Mouse (Mus musculus) midbrain, embryonic 15.5 days (tissue): ENCODE data around the gene Il27ra. TPM values are rescaled to one million over a fixed set of nuclear protein-coding genes. Genes with fewer than 3 reads are reported as not detected.
A peak's percentile ranks its signal among the peaks of the same experiment; 100 is the strongest.

Experiments
- ATAC-seq: fragments of 200-750 bp; cut with Nextera tagmentation; replicated peaks from 2 replicates; pipeline ENCODE4 v1.8.0; 2017; ENCODE audit warnings: moderate TSS enrichment
- H3K27ac ChIP-seq: fragments of 300-500 bp; sonication (generic); 2 replicates; pipeline ENCODE4 v1.5.1; 2015; ENCODE audit warnings: mild to moderate bottlenecking, inconsistent platforms
- H3K27me3 ChIP-seq: fragments of 300-500 bp; sonication (generic); replicated peaks from 2 replicates; pipeline ENCODE4 v1.6.1; 2015; ENCODE audit warnings: inconsistent platforms
- H3K36me3 ChIP-seq: fragments of 300-500 bp; sonication (generic); replicated peaks from 2 replicates; pipeline ENCODE4 v1.6.1; 2015; ENCODE audit warnings: inconsistent platforms
- H3K4me1 ChIP-seq: fragments of 300-500 bp; sonication (generic); 2 replicates; pipeline ENCODE4 v1.6.1; 2015; ENCODE audit warnings: inconsistent platforms
- H3K4me2 ChIP-seq: fragments of 300-500 bp; sonication (generic); 2 replicates; pipeline ENCODE4 v1.6.1; 2015; ENCODE audit warnings: inconsistent platforms, mild to moderate bottlenecking, moderate library complexity
- H3K4me3 ChIP-seq: fragments of 300-500 bp; sonication (generic); 2 replicates; pipeline ENCODE4 v1.5.1; 2015; ENCODE audit warnings: mild to moderate bottlenecking, inconsistent platforms
- H3K9ac ChIP-seq: fragments of 300-500 bp; sonication (generic); 2 replicates; pipeline ENCODE4 v1.6.1; 2015; ENCODE audit warnings: mild to moderate bottlenecking, inconsistent platforms
- H3K9me3 ChIP-seq: fragments of 300-500 bp; sonication (generic); 2 replicates; pipeline ENCODE4 v1.6.1; 2016; ENCODE audit warnings: inconsistent platforms
- WGBS: fragments of 180-500 bp; shearing (Covaris S2); methylation state at CpG from one replicate; pipeline ENCODE4 v1.1.7; 2015; ENCODE audit warnings: mixed read lengths; 5-methylcytosine and 5-hydroxymethylcytosine counted together
- microRNA counts: library from miRNA; unstranded; fragments of <30 nt; microRNA quantifications from one replicate; lab custom pipeline; 2016
- microRNA-seq: library from miRNA; unstranded; fragments of <30 nt; microRNA quantifications from one replicate; pipeline ENCODE4, GENCODE M21; 2016
- polyA plus RNA-seq: library from polyadenylated mRNA; unstranded; fragments of >200 nt; fragmentation: Nextera tagmentation; extraction: Ambion mirVana; gene quantifications from 2 replicates; pipeline ENCODE4 v1.2.1, GENCODE M21; 2015

Gene Il27ra
- polyA plus RNA-seq, 1 experiment from 2014 or later, result 0.58 TPM

- H3K27ac ChIP-seq, result no peak overlapping the region
- H3K9me3 ChIP-seq, result no peaks in the 10 kb centered on the region
- no peak overlapping the region for H3K9ac ChIP-seq
- peaks cover 45% of the 10 kb centered on the region for H3K36me3 ChIP-seq
- H3K4me1 ChIP-seq, result peaks cover 22% of the 10 kb centered on the region
- no peak overlapping the region for H3K4me3 ChIP-seq
- ATAC-seq, result no peak
- H3K27me3 ChIP-seq, result no peaks in the 10 kb centered on the region
- 96% methylated on average over 7 of the region's 7 CpGs for WGBS
- no peak overlapping the region for H3K4me2 ChIP-seq
Measured at GRCm38 (mm10) chr8:83981533-83981932, 60.9 kb downstream of the Il27ra start.

GRCm38 (mm10) chr8:83980845-83981244 lies 61.5 kb downstream of the Il27ra start:
- no peak for ATAC-seq
- H3K4me1 ChIP-seq, result peaks cover 24% of the 10 kb centered on the region
- H3K9me3 ChIP-seq, result no peaks in the 10 kb centered on the region
- peaks cover 38% of the 10 kb centered on the region for H3K36me3 ChIP-seq
- H3K27me3 ChIP-seq, result no peaks in the 10 kb centered on the region
- no peak overlapping the region for H3K4me3 ChIP-seq
- WGBS, result 84% methylated on average over 8 of the region's 8 CpGs
- no peak overlapping the region for H3K27ac ChIP-seq
- no peak overlapping the region for H3K9ac ChIP-seq
- H3K4me2 ChIP-seq, result no peak overlapping the region

MicroRNAs within 50 kb of the gene (microRNA counts, 519-probe panel; counts per million panel counts)
- microRNA mmu-miR-1199 (lab: Ali Mortazavi, UCI) (not detected), microRNA mmu-miR-709 (lab: Ali Mortazavi, UCI) (2,230 counts per million, percentile 29 among the panel's probes with 10 or more counts)

Small RNA genes lying within 50 kb of the gene (microRNA-seq; reads per million reads assigned to microRNA genes)
- gene Mir1199 (not detected), gene Mir709 (not detected), gene Mir8111 (1.8 reads per million, percentile 2 among the genes with 10 or more reads in this experiment)

Other genes with a start within 250 kb of the Il27ra start
- gene Adgrl1, start 142.5 kb downstream of the Il27ra start, polyA plus RNA-seq, result 67.2 and 68.0 TPM in 2 replicates
- gene Gm10644, start 87.4 kb downstream of the Il27ra start, polyA plus RNA-seq, result 0.93 and 1.00 TPM in 2 replicates
- 8.0 and 10.9 TPM in 2 replicates for gene Asf1b, start 87.1 kb downstream of the Il27ra start, polyA plus RNA-seq
- 228 and 238 TPM in 2 replicates for gene Prkaca, start 69.6 kb downstream of the Il27ra start, polyA plus RNA-seq
- gene Samd1, start 44.9 kb downstream of the Il27ra start, polyA plus RNA-seq, result 7.1 and 7.2 TPM in 2 replicates
- 0.66 and 1.0 TPM in 2 replicates for gene 1700067K01Rik, start 41.1 kb downstream of the Il27ra start, polyA plus RNA-seq
- gene 2210011C24Rik, start 30.4 kb downstream of the Il27ra start, polyA plus RNA-seq, result 0.26 and 0.39 TPM in 2 replicates
- 2.6 and 2.8 TPM in 2 replicates for gene Palm3, start 21.1 kb downstream of the Il27ra start, polyA plus RNA-seq
- 0.48 and 1.3 TPM in 2 replicates for gene Rln3, start 2.4 kb upstream of the Il27ra start, polyA plus RNA-seq
- 1.0 and 1.4 TPM in 2 replicates for gene Gm10643, start 22.5 kb upstream of the Il27ra start, polyA plus RNA-seq
- gene Rfx1, start 24.2 kb upstream of the Il27ra start, polyA plus RNA-seq, result 12.4 and 14.0 TPM in 2 replicates
- 25.8 and 26.3 TPM in 2 replicates for gene Dcaf15, start 62.2 kb upstream of the Il27ra start, polyA plus RNA-seq
- 0.68 and 0.73 TPM in 2 replicates for gene Podnl1, start 83.4 kb upstream of the Il27ra start, polyA plus RNA-seq
- 52.5 and 53.3 TPM in 2 replicates for gene Cc2d1a, start 105.3 kb upstream of the Il27ra start, polyA plus RNA-seq
- 2.5 and 2.9 TPM in 2 replicates for gene 4930432K21Rik, start 105.4 kb upstream of the Il27ra start, polyA plus RNA-seq
- gene Nanos3, start 142.6 kb upstream of the Il27ra start, polyA plus RNA-seq, result 8.1 and 8.5 TPM in 2 replicates
- gene Zswim4, start 194.5 kb upstream of the Il27ra start, polyA plus RNA-seq, result 33.2 and 33.3 TPM in 2 replicates
- gene D8Ertd738e, start 207.1 kb upstream of the Il27ra start, polyA plus RNA-seq, result 225 and 244 TPM in 2 replicates
- gene Mri1, start 214.7 kb upstream of the Il27ra start, polyA plus RNA-seq, result 49.4 and 50.9 TPM in 2 replicates
- 22.8 and 26.6 TPM in 2 replicates for gene Ccdc130, start 227.8 kb upstream of the Il27ra start, polyA plus RNA-seq